Mouse (Mus musculus) brain, embryonic 14.5 days (tissue): ENCODE results near the gene Tmprss9.

Experiments used
- CTCF ChIP-seq: fragments of 200-500 bp; IDR thresholded peaks from 2 replicates; pipeline ENCODE4 v1.5.1; 2012; ENCODE audit warnings: inconsistent platforms, mild to moderate bottlenecking, moderate library complexity, borderline replicate concordance; ENCODE audit not compliant: insufficient read depth, insufficient read length; ENCODE audit errors: extremely low read depth
- POLR2A ChIP-seq: fragments of 200-500 bp; IDR thresholded peaks from 2 replicates; pipeline ENCODE4 v1.6.1; 2012; ENCODE audit warnings: mild to moderate bottlenecking, inconsistent platforms, borderline replicate concordance; ENCODE audit not compliant: poor library complexity, insufficient read depth, insufficient read length, severe bottlenecking; ENCODE audit errors: extremely low read depth

DNA sequence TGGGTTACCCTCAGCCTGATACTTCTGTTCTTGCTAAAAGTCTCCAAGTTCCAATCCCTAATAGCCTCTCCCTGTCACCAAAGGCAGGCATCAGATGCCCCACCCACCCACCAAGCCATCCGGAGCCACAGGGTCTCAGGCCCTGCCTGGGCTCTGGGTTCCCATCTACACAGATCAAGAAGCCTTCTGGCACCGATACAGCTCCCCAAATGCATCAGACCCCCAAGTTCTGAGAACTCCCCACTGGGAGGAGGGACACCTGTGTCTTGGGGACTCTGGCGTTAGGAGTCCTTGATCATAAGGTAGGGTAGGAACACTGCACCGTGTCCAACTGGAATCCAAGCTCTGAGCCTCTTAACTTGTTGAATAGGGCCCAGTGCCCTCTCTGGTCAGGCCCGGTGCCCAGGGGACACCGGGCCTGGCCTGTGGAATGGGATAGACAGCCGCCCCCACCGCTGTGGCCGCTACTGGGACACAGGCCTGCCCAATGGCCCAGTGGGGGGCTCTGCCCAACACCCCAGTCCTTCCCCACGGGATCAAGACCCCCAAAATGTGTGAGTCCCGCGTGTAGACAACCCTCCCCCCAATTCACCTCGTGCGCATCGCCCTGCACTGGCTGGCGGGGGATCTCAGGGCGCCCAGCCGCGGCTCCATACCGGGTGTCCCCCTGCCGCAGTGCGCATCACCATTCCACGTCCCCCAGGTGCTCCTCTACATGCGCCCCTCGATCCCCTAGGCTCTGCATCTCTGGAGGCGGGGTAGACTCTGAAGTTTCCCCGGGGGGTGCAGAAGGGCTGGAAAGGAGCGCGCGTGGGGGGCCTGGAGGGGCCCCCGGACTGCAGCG is 28.3 kb upstream of the Tmprss9 start:
- TF ChIP-seq CTCF (no peak), POLR2A (no peak)
